In genomic region chr10:4290145-4290544, GRCm38 (mm10) we compare ENCODE assay signal across 14 mouse cellular contexts.
"Had no signal": no experiment of that assay in that cellular context is flagged by ENCODE, and none has a peak within 500 bp of the region (broad histone marks: within the 10 kb centered on the region; RNA-seq: fewer than 3 reads in every experiment).

No protein-coding gene starts in this region.

- H3K27ac ChIP-seq: kidney, postnatal 0 days; layer of hippocampus, adult 2 months; limb, embryonic 13.5 days; liver, embryonic 14.5 days; midbrain, embryonic 10.5 days; neural tube, embryonic 12.5 days had no signal

- H3K9ac ChIP-seq: limb, embryonic 13.5 days; liver, embryonic 14.5 days; neural tube, embryonic 12.5 days had no signal

- ATAC-seq: midbrain, embryonic 16.5 days had no signal

- H3K4me3 ChIP-seq: layer of hippocampus, adult 2 months; limb, embryonic 13.5 days; midbrain, embryonic 10.5 days; neural tube, embryonic 12.5 days had no signal

- H3K27me3 ChIP-seq: limb, embryonic 13.5 days; neural tube, embryonic 12.5 days had no signal

- H3K9me3 ChIP-seq: limb, embryonic 13.5 days; midbrain, embryonic 10.5 days; neural tube, embryonic 12.5 days had no signal

- H3K36me3 ChIP-seq: limb, embryonic 13.5 days; midbrain, embryonic 10.5 days; neural tube, embryonic 12.5 days had no signal

- DNase-seq: kidney, adult 2 months; kidney, postnatal 36 days; left cerebral cortex, postnatal 4 days; lung, adult 18-20 months; lung, postnatal 4 days; thymus, adult 18-20 months; thymus, postnatal 14 days had no signal

- H3K4me2 ChIP-seq: limb, embryonic 13.5 days; neural tube, embryonic 12.5 days had no signal
